Mouse (Mus musculus): ENCODE measurements around the gene 1700022I11Rik.

DNA sequence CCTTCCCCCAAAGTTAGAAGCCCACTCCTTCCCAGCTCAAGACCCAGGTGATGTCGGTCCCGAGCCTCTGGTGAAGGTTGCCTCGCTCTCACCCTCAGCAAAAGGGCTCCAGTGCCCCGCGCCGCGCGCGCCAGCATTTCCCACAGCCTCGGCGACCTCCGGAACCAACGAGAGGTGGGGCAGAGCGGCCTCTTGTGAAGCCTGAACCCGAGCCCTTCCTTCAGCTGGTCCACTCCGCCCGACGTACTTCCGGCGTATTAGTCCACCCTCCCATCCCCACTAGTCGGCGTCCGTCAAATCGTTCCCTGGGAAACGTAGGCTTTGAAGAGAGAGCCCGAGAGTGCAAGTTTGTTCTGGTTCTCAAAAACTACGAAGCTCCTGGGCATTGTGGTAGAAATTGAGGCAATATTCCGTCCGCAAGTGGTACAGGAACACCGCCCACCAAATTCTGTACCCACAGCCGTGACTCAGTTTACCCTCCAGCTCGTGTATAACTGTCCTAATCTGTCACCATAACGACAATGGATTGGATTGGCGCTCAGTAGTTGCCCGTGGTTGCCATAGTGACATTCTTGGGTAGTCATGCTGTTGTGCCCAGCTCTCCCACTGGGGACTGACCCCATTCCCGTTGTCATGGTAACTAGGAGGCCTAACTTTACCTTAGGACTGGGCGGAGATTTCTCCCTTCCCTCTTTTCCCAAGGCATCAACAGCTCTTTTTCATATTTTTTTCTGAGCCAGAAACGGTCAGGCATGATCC lies 62.0 kb downstream of the 1700022I11Rik start, which contains the start of gene Stoml2:
- no peak for TF ChIP-seq GATA1 (IDR thresholded peaks at IDR 0.05; ENCODE audit: low read length)
- TF ChIP-seq TAL1 (IDR thresholded peaks at IDR 0.05; ENCODE audit: low read length): no peak
